Mouse (Mus musculus) lung, embryonic 15.5 days (tissue): ENCODE measurements at regions not wholly inside any gene's neighbourhood (a gene's known extent, or its start where the extent isn't known, plus 50 kb on each side); places are given as distances from the start of the nearest gene placed in this dataset.

Experiments
- ATAC-seq: fragments of 200-750 bp; cut with Nextera tagmentation; 2 replicates; pipeline ENCODE4 v1.8.0; 2017; ENCODE audit warnings: moderate number of reproducible peaks, borderline replicate concordance; ENCODE audit not compliant: low FRiP score, low TSS enrichment; ENCODE audit errors: extremely low read depth
- H3K27ac ChIP-seq: fragments of 300-500 bp; sonication (generic); 2 replicates; pipeline ENCODE4 v1.5.1; 2015; ENCODE audit warnings: moderate library complexity, mild to moderate bottlenecking, inconsistent platforms
- H3K27me3 ChIP-seq: fragments of 300-500 bp; sonication (generic); 2 replicates; pipeline ENCODE4 v1.6.1; 2015; ENCODE audit warnings: inconsistent platforms
- H3K36me3 ChIP-seq: fragments of 300-500 bp; sonication (generic); 2 replicates; pipeline ENCODE4 v1.6.1; 2015; ENCODE audit warnings: inconsistent platforms
- H3K4me1 ChIP-seq: fragments of 300-500 bp; sonication (generic); 2 replicates; pipeline ENCODE4 v1.6.1; 2015; ENCODE audit warnings: inconsistent platforms
- H3K4me2 ChIP-seq: fragments of 300-500 bp; sonication (generic); 2 replicates; pipeline ENCODE4 v1.6.1; 2015; ENCODE audit warnings: inconsistent platforms, mild to moderate bottlenecking, moderate library complexity
- H3K4me3 ChIP-seq: fragments of 300-500 bp; sonication (generic); 2 replicates; pipeline ENCODE4 v1.5.1; 2015; ENCODE audit warnings: mild to moderate bottlenecking, inconsistent platforms
- H3K9ac ChIP-seq: fragments of 300-500 bp; sonication (generic); 2 replicates; pipeline ENCODE4 v1.6.1; 2015; ENCODE audit warnings: inconsistent platforms
- H3K9me3 ChIP-seq: fragments of 300-500 bp; sonication (generic); 2 replicates; pipeline ENCODE4 v1.6.1; 2016; ENCODE audit warnings: inconsistent platforms
- WGBS: fragments of 180-500 bp; shearing (Covaris S2); methylation state at CpG from one replicate; pipeline ENCODE4 v1.1.7; 2015; 5-methylcytosine and 5-hydroxymethylcytosine counted together

DNA sequence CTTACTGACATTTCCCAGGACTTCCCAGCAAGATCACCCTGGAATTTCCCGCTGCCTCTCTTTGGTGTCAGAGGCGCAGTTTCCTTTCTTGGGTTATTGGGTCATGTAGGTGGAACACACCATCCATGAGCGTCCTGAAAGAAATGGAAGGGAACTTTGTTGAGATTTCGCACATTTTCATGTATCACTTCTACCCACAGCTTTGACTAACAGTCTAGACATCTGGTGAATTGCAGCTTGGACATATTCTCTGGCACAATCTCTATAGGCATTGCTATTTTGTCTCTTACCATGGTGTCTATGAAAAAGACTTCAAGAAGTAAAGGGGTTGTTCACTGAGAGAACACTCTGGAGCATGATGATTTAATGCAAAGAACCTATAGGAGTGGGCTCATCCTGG is 86.7 kb upstream of the Zfp827 start:
- H3K4me1 ChIP-seq = no peaks in the 10 kb centered on the region
- H3K27ac ChIP-seq = no peak overlapping the region
- H3K4me3 ChIP-seq = no peak overlapping the region
- WGBS = 87% methylated on average over 4 of the region's 4 CpGs
- H3K4me2 ChIP-seq = no peak overlapping the region
- H3K36me3 ChIP-seq = no peaks in the 10 kb centered on the region
- no peaks in the 10 kb centered on the region for H3K27me3 ChIP-seq
- H3K9ac ChIP-seq = no peak overlapping the region
- ATAC-seq = no peak
- H3K9me3 ChIP-seq = no peaks in the 10 kb centered on the region

DNA sequence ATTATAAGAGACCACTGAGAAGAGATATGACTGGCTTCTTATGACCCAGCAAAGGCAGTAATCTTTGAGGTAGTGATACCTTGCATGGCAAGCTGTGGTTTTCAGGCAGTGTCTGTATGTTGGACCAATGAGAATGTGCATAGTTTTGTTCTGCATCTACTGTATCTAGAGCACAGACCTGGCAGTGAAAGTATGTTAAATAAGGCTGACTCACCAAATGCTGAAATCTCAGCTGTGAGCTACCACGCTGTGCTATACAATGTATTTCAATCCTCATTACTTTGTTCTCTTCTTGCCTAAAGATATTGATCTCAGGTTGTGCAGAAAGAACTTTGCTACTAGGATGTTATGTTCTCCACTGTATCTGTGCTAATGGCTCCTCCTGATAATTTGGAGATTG is 83.9 kb upstream of the Zfp827 start:
- Histone ChIP-seq H3K4me2 (no peak overlapping the region), H3K9me3 (no peaks in the 10 kb centered on the region), H3K27ac (no peak overlapping the region), H3K27me3 (no peaks in the 10 kb centered on the region), H3K4me1 (no peaks in the 10 kb centered on the region), H3K36me3 (no peaks in the 10 kb centered on the region), H3K4me3 (no peak overlapping the region), H3K9ac (no peak overlapping the region)
- WGBS = 80% methylated on average over 1 of the region's 1 CpGs
- no peak for ATAC-seq

- Histone ChIP-seq H3K9ac (no peak overlapping the region), H3K4me1 (no peaks in the 10 kb centered on the region), H3K9me3 (no peaks in the 10 kb centered on the region), H3K36me3 (no peaks in the 10 kb centered on the region), H3K4me2 (no peak overlapping the region), H3K27me3 (no peaks in the 10 kb centered on the region), H3K4me3 (no peak overlapping the region), H3K27ac (no peak overlapping the region)
- ATAC-seq = no peak
- 46% methylated on average over 1 of the region's 1 CpGs for WGBS
Observed at GRCm38 (mm10) chr8:78945607-78946006, 82.6 kb upstream of the Zfp827 start.

DNA sequence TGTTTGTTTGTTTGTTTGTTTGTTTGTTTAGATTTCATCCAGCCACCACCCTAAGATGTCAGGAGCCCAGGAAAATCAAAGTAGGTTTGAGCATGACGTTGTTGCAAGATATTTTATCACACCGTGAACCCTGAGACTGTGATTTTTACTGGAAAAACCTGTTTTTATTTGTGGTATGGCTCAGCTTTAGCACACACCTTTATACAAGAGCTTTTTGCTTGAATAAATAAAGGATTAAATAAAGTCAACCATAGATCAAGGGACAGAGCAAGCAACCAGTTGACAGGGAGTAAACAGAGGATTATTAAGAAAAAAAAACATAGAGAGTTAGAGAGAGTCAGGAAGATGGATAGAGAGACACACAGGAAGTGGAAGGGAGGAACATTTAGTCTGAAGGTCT is 82.2 kb upstream of the Zfp827 start:
- H3K4me1 ChIP-seq = no peaks in the 10 kb centered on the region
- ATAC-seq = no peak
- no peaks in the 10 kb centered on the region for H3K9me3 ChIP-seq
- H3K4me3 ChIP-seq = no peak overlapping the region
- no peak overlapping the region for H3K9ac ChIP-seq
- no peak overlapping the region for H3K4me2 ChIP-seq
- no peaks in the 10 kb centered on the region for H3K36me3 ChIP-seq
- no peak overlapping the region for H3K27ac ChIP-seq
- H3K27me3 ChIP-seq = no peaks in the 10 kb centered on the region
- WGBS = 62% methylated on average over 2 of the region's 2 CpGs

GRCm38 (mm10) chr8:78975034-78975433 is 53.2 kb upstream of the Zfp827 start:
- WGBS = 90% methylated on average over 3 of the region's 3 CpGs
- no peaks in the 10 kb centered on the region for H3K36me3 ChIP-seq

More at GRCm38 (mm10) chr8:78975034-78975433, 53.2 kb upstream of the Zfp827 start:
- H3K27me3 ChIP-seq = no peaks in the 10 kb centered on the region
- no peak overlapping the region for H3K4me2 ChIP-seq
- H3K27ac ChIP-seq = no peak overlapping the region
- no peak overlapping the region for H3K9ac ChIP-seq
- no peaks in the 10 kb centered on the region for H3K4me1 ChIP-seq
- no peaks in the 10 kb centered on the region for H3K9me3 ChIP-seq
- H3K4me3 ChIP-seq = no peak overlapping the region
- no peak for ATAC-seq
